Mouse (Mus musculus) embryonic facial prominence, embryonic 13.5 days (tissue): ENCODE data around the gene Klri1. TPM values are rescaled to one million over a fixed set of nuclear protein-coding genes. Genes with fewer than 3 reads are reported as not detected.
"Not testable (repeated sequence)": the region's sequence is repeated elsewhere in the genome, so short reads cannot be mapped to it uniquely, and the experiment has no call there.

Experiments used
- ATAC-seq: fragments of 200-750 bp; cut with Nextera tagmentation; 2 replicates; pipeline ENCODE4 v1.8.0; 2017; ENCODE audit warnings: low read depth; ENCODE audit not compliant: insufficient number of reproducible peaks, insufficient read depth, low FRiP score, low TSS enrichment
- H3K27ac ChIP-seq: fragments of 300-500 bp; sonication (generic); 2 replicates; pipeline ENCODE4 v1.5.1; 2015; ENCODE audit warnings: moderate library complexity, mild to moderate bottlenecking, inconsistent platforms
- H3K27me3 ChIP-seq: fragments of 300-500 bp; sonication (generic); 2 replicates; pipeline ENCODE4 v1.6.1; 2015; ENCODE audit warnings: mild to moderate bottlenecking, inconsistent platforms
- H3K36me3 ChIP-seq: fragments of 300-500 bp; sonication (generic); 2 replicates; pipeline ENCODE4 v1.6.1; 2015; ENCODE audit warnings: mild to moderate bottlenecking, inconsistent platforms
- H3K4me1 ChIP-seq: fragments of 300-500 bp; sonication (generic); 2 replicates; pipeline ENCODE4 v1.6.1; 2015; ENCODE audit warnings: inconsistent platforms
- H3K4me2 ChIP-seq: fragments of 300-500 bp; sonication (generic); 2 replicates; pipeline ENCODE4 v1.6.1; 2015; ENCODE audit warnings: moderate library complexity, mild to moderate bottlenecking, inconsistent platforms
- H3K4me3 ChIP-seq: fragments of 300-500 bp; sonication (generic); 2 replicates; pipeline ENCODE4 v1.5.1; 2015; ENCODE audit warnings: mild to moderate bottlenecking, inconsistent platforms
- H3K9ac ChIP-seq: fragments of 300-500 bp; sonication (generic); 2 replicates; pipeline ENCODE4 v1.6.1; 2015; ENCODE audit warnings: mild to moderate bottlenecking, inconsistent platforms
- H3K9me3 ChIP-seq: fragments of 300-500 bp; sonication (generic); 2 replicates; pipeline ENCODE4 v1.6.1; 2016; ENCODE audit warnings: inconsistent platforms
- WGBS: fragments of 180-500 bp; shearing (Covaris S2); methylation state at CpG from one replicate; pipeline ENCODE4 v1.1.7; 2015; ENCODE audit warnings: mixed read lengths; 5-methylcytosine and 5-hydroxymethylcytosine counted together
- polyA plus RNA-seq: library from polyadenylated mRNA; unstranded; fragments of >200 nt; fragmentation: Nextera tagmentation; extraction: Ambion mirVana; gene quantifications from 2 replicates; pipeline ENCODE4 v1.2.1, GENCODE M21; 2015

Gene Klri1
- polyA plus RNA-seq: not detected in 2 replicates

- Histone ChIP-seq H3K4me1 (no peaks in the 10 kb centered on the region), H3K27me3 (no peaks in the 10 kb centered on the region), H3K9me3 (0 out of 2 replicates have a peak, but pooled peaks cover 4% of the 10 kb centered on the region), H3K36me3 (no peaks in the 10 kb centered on the region), H3K27ac (no peak within 1 kb of the TSS), H3K4me2 (no peak within 1 kb of the TSS), H3K4me3 (no peak within 1 kb of the TSS), H3K9ac (no peak within 1 kb of the TSS)
- WGBS: 88% methylated on average over 4 of the region's 4 CpGs
- no peak for ATAC-seq
These were observed at the start of gene Klri1 for GRCm38 (mm10) chr6:129717032-129717431. Gene Klri1 (minus strand): TSS chr6:129717132.

DNA sequence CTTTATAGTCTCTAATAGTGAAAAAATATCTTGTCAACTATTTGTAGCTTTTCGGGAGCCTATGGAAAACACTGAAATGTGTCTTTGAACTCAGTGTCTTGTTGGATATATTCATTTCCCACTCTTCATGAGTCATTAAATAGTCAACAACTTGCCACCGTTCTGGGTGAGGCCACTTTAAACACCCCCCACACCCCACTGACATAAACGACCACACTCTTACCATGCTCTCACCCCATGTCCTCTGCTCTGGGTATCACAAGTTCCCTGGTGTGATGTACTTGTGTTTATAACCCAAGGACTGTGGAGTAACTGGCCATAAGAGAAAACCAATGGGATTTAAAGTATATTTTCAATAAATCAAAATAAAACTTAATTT, 30.7 kb upstream of the Klri1 start:
- H3K4me1 ChIP-seq: no peaks in the 10 kb centered on the region
- H3K9ac ChIP-seq: no peak overlapping the region
- H3K4me2 ChIP-seq: no peak overlapping the region
- no peak for ATAC-seq
- H3K27ac ChIP-seq: no peak overlapping the region
- 78% methylated on average over 3 of the region's 3 CpGs for WGBS
- 0 out of 2 replicates have a peak, but pooled peaks cover 3% of the 10 kb centered on the region for H3K9me3 ChIP-seq
- H3K4me3 ChIP-seq: no peak overlapping the region
- no peaks in the 10 kb centered on the region for H3K36me3 ChIP-seq
- no peaks in the 10 kb centered on the region for H3K27me3 ChIP-seq

- H3K9me3 ChIP-seq: 0 out of 2 replicates have a peak, but pooled peaks cover 3% of the 10 kb centered on the region
- H3K36me3 ChIP-seq: no peaks in the 10 kb centered on the region
- no peak overlapping the region for H3K4me3 ChIP-seq
- no peak for ATAC-seq
- H3K4me2 ChIP-seq: no peak overlapping the region
- H3K9ac ChIP-seq: no peak overlapping the region
- 85% methylated on average over 4 of the region's 4 CpGs for WGBS
- H3K27me3 ChIP-seq: no peaks in the 10 kb centered on the region
- H3K4me1 ChIP-seq: no peaks in the 10 kb centered on the region
- H3K27ac ChIP-seq: no peak overlapping the region
These were observed 30.2 kb upstream of the Klri1 start for GRCm38 (mm10) chr6:129747016-129747653.

DNA sequence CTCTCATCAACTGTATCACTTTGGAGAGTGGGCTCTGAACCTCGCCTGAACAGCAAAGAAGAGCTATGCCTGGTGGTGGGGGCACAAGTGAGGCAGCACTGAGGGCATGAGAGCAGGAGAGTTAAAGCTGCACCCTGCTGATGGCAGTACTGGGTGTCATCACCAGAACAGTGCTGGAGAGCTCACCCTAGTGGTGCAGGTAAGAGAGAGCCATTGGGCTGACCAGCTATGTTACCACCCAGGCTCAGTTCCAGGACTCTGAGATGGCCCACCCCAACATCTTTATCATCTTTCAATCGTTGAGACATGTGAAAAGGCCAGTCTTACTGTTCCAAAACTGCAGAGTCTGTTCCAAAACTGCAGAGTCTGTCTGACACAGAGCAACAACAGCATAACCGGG, 29.2 kb upstream of the Klri1 start:
- no peak for ATAC-seq
- 59% methylated on average over 3 of the region's 3 CpGs for WGBS
- Histone ChIP-seq H3K4me1 (no peaks in the 10 kb centered on the region), H3K27me3 (no peaks in the 10 kb centered on the region), H3K36me3 (no peaks in the 10 kb centered on the region), H3K4me2 (no peak overlapping the region), H3K9me3 (0 out of 2 replicates have a peak, but pooled peaks cover 3% of the 10 kb centered on the region), H3K27ac (no peak overlapping the region), H3K4me3 (no peak overlapping the region), H3K9ac (no peak overlapping the region)

DNA sequence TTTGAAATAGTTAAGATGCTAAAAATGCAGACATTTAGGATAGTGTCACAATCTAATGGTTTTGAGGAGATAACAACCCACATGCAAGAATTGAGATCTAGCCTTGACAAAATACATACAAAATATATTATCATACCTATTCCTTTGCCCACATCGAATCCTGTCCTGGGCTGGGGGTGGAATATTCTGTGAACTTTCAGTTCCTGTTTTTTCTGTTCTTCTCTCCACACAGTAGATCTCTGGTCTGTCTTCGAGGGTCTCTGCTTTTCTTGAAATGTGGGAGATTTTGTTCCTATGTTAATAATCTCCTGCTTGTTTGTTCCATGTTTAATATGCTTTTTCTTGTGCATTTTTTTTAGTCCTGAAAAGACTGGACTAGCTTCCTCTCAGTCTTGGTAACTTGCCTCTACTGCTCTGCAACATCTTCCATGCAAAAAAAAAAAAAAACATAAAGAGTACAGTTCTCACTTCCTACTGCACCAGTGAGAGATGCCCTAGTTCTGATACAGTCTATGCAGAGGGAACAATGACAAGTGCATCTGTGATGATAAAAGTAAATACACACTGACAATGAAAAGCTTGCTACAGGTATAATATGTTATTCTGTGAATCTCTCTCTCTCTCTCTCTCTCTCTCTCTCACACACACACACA, 23.3 kb upstream of the Klri1 start, which contains the start of gene Klri2:
Gene Klri2 (minus strand): TSS at position 416 of the 653 bp plus-strand sequence.
- Histone ChIP-seq H3K4me1 (no peaks in the 10 kb centered on the region), H3K27me3 (no peaks in the 10 kb centered on the region), H3K36me3 (no peaks in the 10 kb centered on the region), H3K9me3 (no peaks in the 10 kb centered on the region), H3K9ac (no peak within 1 kb of the TSS), H3K4me2 (no peak within 1 kb of the TSS), H3K4me3 (no peak within 1 kb of the TSS), H3K27ac (no peak within 1 kb of the TSS)
- no peak for ATAC-seq
- WGBS: 64% methylated on average over 2 of the region's 2 CpGs

DNA sequence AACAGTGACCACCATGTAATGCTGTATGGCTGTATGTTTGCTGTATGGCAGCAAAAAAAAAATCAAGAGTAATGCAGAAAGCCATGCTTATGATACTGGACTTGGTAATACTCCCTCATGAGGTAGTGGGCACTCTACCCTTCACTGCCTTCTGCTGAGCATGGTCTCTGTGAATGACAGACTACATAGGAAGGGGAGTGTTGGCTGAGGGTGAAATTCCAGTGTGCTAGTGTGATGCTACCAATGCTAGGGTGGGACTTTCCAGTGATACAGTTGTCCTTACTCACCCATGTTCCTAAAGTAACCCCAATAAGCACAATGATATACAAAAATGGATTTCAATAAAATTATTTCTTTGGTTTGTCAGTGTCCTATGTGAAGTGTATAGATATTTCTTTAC, 19.5 kb upstream of the Klri1 start:
- Histone ChIP-seq H3K4me1 (no peaks in the 10 kb centered on the region), H3K27ac (no peak overlapping the region), H3K36me3 (no peaks in the 10 kb centered on the region), H3K4me2 (no peak overlapping the region), H3K27me3 (no peaks in the 10 kb centered on the region), H3K9ac (no peak overlapping the region), H3K9me3 (no peaks in the 10 kb centered on the region), H3K4me3 (no peak overlapping the region)
- ATAC-seq: no peak

DNA sequence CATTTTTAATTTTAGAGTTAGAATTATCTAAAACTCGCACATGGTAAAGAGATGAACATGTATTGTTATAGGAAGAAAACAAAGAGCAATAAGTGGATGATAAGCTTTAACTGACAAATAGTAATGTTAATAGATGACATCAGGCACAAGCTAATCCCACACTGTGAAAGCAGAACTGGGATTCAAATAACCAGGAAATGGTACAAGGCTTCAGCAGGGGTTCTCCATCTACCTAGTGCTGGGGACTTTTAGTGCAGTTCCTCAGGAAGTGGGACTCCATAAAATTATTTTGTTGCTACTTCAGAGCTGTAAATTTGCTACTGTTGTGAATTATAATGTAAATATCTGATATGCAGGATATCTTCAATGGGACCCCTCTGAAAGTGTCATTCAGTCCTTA, 10.3 kb upstream of the Klri1 start:
- H3K36me3 ChIP-seq: no peaks in the 10 kb centered on the region
- H3K9ac ChIP-seq: no peak overlapping the region
- no peak for ATAC-seq
- no peak overlapping the region for H3K4me3 ChIP-seq
- H3K9me3 ChIP-seq: no peaks in the 10 kb centered on the region
- H3K4me2 ChIP-seq: no peak overlapping the region
- no peak overlapping the region for H3K27ac ChIP-seq
- 92% methylated on average over 1 of the region's 1 CpGs for WGBS
- no peaks in the 10 kb centered on the region for H3K27me3 ChIP-seq
- no peaks in the 10 kb centered on the region for H3K4me1 ChIP-seq

GRCm38 (mm10) chr6:129721390-129721789, 4.5 kb upstream of the Klri1 start:
- H3K9me3 ChIP-seq: 0 out of 2 replicates have a peak, but pooled peaks cover 4% of the 10 kb centered on the region
- H3K36me3 ChIP-seq: no peaks in the 10 kb centered on the region
- no peak overlapping the region for H3K4me2 ChIP-seq
- H3K4me1 ChIP-seq: no peaks in the 10 kb centered on the region
- H3K9ac ChIP-seq: no peak overlapping the region
- H3K27ac ChIP-seq: no peak overlapping the region
- H3K4me3 ChIP-seq: no peak overlapping the region
- H3K27me3 ChIP-seq: no peaks in the 10 kb centered on the region
- 46% methylated on average over 1 of the region's 1 CpGs for WGBS
- no peak for ATAC-seq

GRCm38 (mm10) chr6:129720487-129720886, 3.6 kb upstream of the Klri1 start:
- no peaks in the 10 kb centered on the region for H3K4me1 ChIP-seq
- H3K9me3 ChIP-seq: 0 out of 2 replicates have a peak, but pooled peaks cover 4% of the 10 kb centered on the region
- no peak for ATAC-seq
- no peak overlapping the region for H3K4me3 ChIP-seq
- no peaks in the 10 kb centered on the region for H3K27me3 ChIP-seq
- WGBS: 30% methylated on average over 3 of the region's 3 CpGs
- no peak overlapping the region for H3K4me2 ChIP-seq
- no peak overlapping the region for H3K9ac ChIP-seq
- H3K27ac ChIP-seq: no peak overlapping the region
- no peaks in the 10 kb centered on the region for H3K36me3 ChIP-seq

GRCm38 (mm10) chr6:129713566-129713965, 3.4 kb downstream of the Klri1 start:
- no peak for ATAC-seq
- Histone ChIP-seq H3K27me3 (no peaks in the 10 kb centered on the region), H3K4me1 (no peaks in the 10 kb centered on the region), H3K9ac (no peak overlapping the region), H3K4me2 (no peak overlapping the region), H3K27ac (no peak overlapping the region), H3K36me3 (no peaks in the 10 kb centered on the region), H3K9me3 (0 out of 2 replicates have a peak, but pooled peaks cover 2% of the 10 kb centered on the region), H3K4me3 (no peak overlapping the region)
- WGBS: 48% methylated on average over 1 of the region's 1 CpGs

- H3K9ac ChIP-seq, H3K9me3 ChIP-seq, H3K4me2 ChIP-seq, H3K36me3 ChIP-seq, H3K4me3 ChIP-seq, H3K4me1 ChIP-seq, H3K27me3 ChIP-seq, H3K27ac ChIP-seq, ATAC-seq: not testable (repeated sequence)
- 84% methylated on average over 10 of the region's 10 CpGs for WGBS
These were observed 25.5 kb downstream of the Klri1 start for GRCm38 (mm10) chr6:129691436-129691835.

DNA sequence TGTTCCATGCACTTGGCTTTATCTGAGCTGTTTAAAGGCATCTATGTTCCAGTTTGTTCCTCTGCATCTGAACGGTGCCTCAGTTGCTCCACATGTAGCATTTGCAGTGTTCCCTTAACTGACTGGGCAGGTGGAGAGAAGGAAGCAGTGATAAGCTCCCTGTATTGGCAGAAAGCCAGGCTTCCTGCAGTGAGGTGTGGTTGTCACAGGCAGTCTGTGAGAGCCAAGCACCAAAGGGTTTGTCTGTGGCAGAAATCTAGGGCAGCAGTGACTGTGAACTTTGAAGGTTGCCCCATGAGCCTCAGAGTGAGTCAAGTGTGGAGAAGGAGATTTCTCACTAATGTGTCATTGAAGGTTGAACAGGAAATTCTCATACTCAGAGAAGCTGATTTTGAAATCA, 36.6 kb downstream of the Klri1 start:
- Histone ChIP-seq H3K9me3 (no peaks in the 10 kb centered on the region), H3K27me3 (no peaks in the 10 kb centered on the region), H3K4me3 (no peak overlapping the region), H3K9ac (no peak overlapping the region), H3K27ac (no peak overlapping the region), H3K36me3 (no peaks in the 10 kb centered on the region), H3K4me1 (no peaks in the 10 kb centered on the region), H3K4me2 (no peak overlapping the region)
- ATAC-seq: no peak
- 62% methylated on average over 1 of the region's 1 CpGs for WGBS
